Mouse (Mus musculus) cerebellum, adult 8-10 months (tissue): ENCODE results near the gene Gm10799.
A peak's percentile ranks its signal among the peaks of the same experiment; 100 is the strongest.
"Not testable (repeated sequence)": the region's sequence is repeated elsewhere in the genome, so short reads cannot be mapped to it uniquely, and the experiment has no call there.

ENCODE experiments used
- DNase-seq: peaks from one replicate; pipeline ENCODE4 v3.0.0; 2022

Gene Gm10799

GRCm38 (mm10) chr2:104068450-104068849 lies at the start of gene Gm10799:
Gene Gm10799 (minus strand): TSS chr2:104068550.
- DNase-seq: not testable (repeated sequence)

GRCm38 (mm10) chr2:104117173-104117572 lies 48.8 kb upstream of the Gm10799 start:
- DNase-seq: not testable (repeated sequence)

GRCm38 (mm10) chr2:104114898-104115297 lies 46.5 kb upstream of the Gm10799 start:
- no peak for DNase-seq

GRCm38 (mm10) chr2:104113563-104113962 lies 45.2 kb upstream of the Gm10799 start:
- DNase-seq: not testable (repeated sequence)

- not testable (repeated sequence) for DNase-seq
These were observed 42.9 kb upstream of the Gm10799 start for GRCm38 (mm10) chr2:104111170-104111797.

- DNase-seq: no peak
These were observed 41.7 kb upstream of the Gm10799 start for GRCm38 (mm10) chr2:104110031-104110430.

GRCm38 (mm10) chr2:104109528-104109927 lies 41.2 kb upstream of the Gm10799 start:
- DNase-seq: no peak

- not testable (repeated sequence) for DNase-seq
These were observed 40.7 kb upstream of the Gm10799 start for GRCm38 (mm10) chr2:104109021-104109420.

GRCm38 (mm10) chr2:104104800-104105199 lies 36.5 kb upstream of the Gm10799 start:
- no peak for DNase-seq

GRCm38 (mm10) chr2:104099946-104100345 lies 31.6 kb upstream of the Gm10799 start:
- no peak for DNase-seq

GRCm38 (mm10) chr2:104099231-104099585 lies 30.9 kb upstream of the Gm10799 start:
- DNase-seq: no peak

- no peak for DNase-seq
These were observed 30.3 kb upstream of the Gm10799 start for GRCm38 (mm10) chr2:104098529-104099230.

GRCm38 (mm10) chr2:104097396-104097795 lies 29.0 kb upstream of the Gm10799 start:
- not testable (repeated sequence) for DNase-seq

- not testable (repeated sequence) for DNase-seq
These were observed 28.4 kb upstream of the Gm10799 start for GRCm38 (mm10) chr2:104096796-104097195.

- DNase-seq: no peak
These were observed 27.9 kb upstream of the Gm10799 start for GRCm38 (mm10) chr2:104096256-104096655.

- peak; percentile 67 for DNase-seq
These were observed 27.4 kb upstream of the Gm10799 start, which contains the start of gene Cd59a for GRCm38 (mm10) chr2:104095741-104096213. Gene Cd59a (plus strand): TSS chr2:104095801.

GRCm38 (mm10) chr2:104093305-104093704 lies 25.0 kb upstream of the Gm10799 start:
- no peak for DNase-seq

- not testable (repeated sequence) for DNase-seq
These were observed 19.2 kb upstream of the Gm10799 start for GRCm38 (mm10) chr2:104087562-104087961.

GRCm38 (mm10) chr2:104084027-104084426 lies 15.7 kb upstream of the Gm10799 start:
- DNase-seq: not testable (repeated sequence)

- DNase-seq: no peak
These were observed 14.1 kb upstream of the Gm10799 start for GRCm38 (mm10) chr2:104082474-104082873.

GRCm38 (mm10) chr2:104081436-104082050 lies 13.2 kb upstream of the Gm10799 start:
- DNase-seq: not testable (repeated sequence)

- not testable (repeated sequence) for DNase-seq
These were observed 9.9 kb upstream of the Gm10799 start for GRCm38 (mm10) chr2:104078285-104078684.

GRCm38 (mm10) chr2:104069704-104070185 lies 1.4 kb upstream of the Gm10799 start, which contains the start of gene Cd59b:
Gene Cd59b (plus strand): TSS chr2:104069849.
- DNase-seq: peak; percentile 33
